Mouse (Mus musculus) layer of hippocampus, adult 6 months (tissue): ENCODE measurements around the gene Smyd2. TPM values are rescaled to one million over a fixed set of nuclear protein-coding genes. Genes with fewer than 3 reads are reported as not detected.

ENCODE experiments used
- long read RNA-seq, 2 experiments: library from polyadenylated mRNA; unstranded; transcript quantifications; one replicate each; pipeline ENCODE4 v2.0.0; 2019 to 2020
- polyA plus RNA-seq: library from polyadenylated mRNA; unstranded; fragments of <200 nt; fragmentation: Nextera tagmentation; gene quantifications from 2 replicates; pipeline ENCODE4 v1.2.3, GENCODE M21; 2021

Gene Smyd2
- 92.4 and 108 TPM in 2 replicates for polyA plus RNA-seq
- long read RNA-seq, experiment 1, transcript Smyd2-201 (12 exons, 1,680 nt), result major isoform, 173 of 188 reads
- long read RNA-seq, experiment 1, partial matches to known transcripts, result 7 of 188 reads
- long read RNA-seq, experiment 1, other reads (novel, unspliced or antisense), result 7 of 188 reads
- long read RNA-seq, experiment 2, transcript Smyd2-201 (12 exons, 1,680 nt), result major isoform, 579 of 618 reads
- long read RNA-seq, experiment 2, partial matches to known transcripts, result 2 of 618 reads
- long read RNA-seq, experiment 2, other reads (novel, unspliced or antisense), result 36 of 618 reads

GRCm38 (mm10) chr1:189921818-189922592 lies at the start of gene Smyd2:
Gene Smyd2, minus strand, starts transcription at chr1:189922363.

Other genes with a start within 250 kb of the Smyd2 start
- 0.55 and 0.77 TPM in 2 replicates for gene Cenpf, start 234.3 kb downstream of the Smyd2 start, polyA plus RNA-seq
- 3.0 and 4.5 TPM in 2 replicates for gene Ptpn14, start 194.1 kb downstream of the Smyd2 start, polyA plus RNA-seq
- gene Prox1, start 248.4 kb upstream of the Smyd2 start, polyA plus RNA-seq, result 14.7 and 17.7 TPM in 2 replicates